13 mouse cellular contexts compared by ENCODE assay signal in genomic region chr9:70475777-70476270, GRCm38 (mm10).
"Had no signal": no experiment of that assay in that cellular context is flagged by ENCODE, and none has a peak within 500 bp of the region (broad histone marks: within the 10 kb centered on the region; RNA-seq: fewer than 3 reads in every experiment).

No protein-coding gene starts in this region.

- H3K27ac ChIP-seq: kidney, embryonic 15.5 days; left cerebral cortex, adult 2 months; limb, embryonic 10.5 days; liver, embryonic 15.5 days; neural tube, embryonic 12.5 days had no signal

- H3K9ac ChIP-seq: kidney, embryonic 15.5 days; liver, embryonic 15.5 days; neural tube, embryonic 12.5 days had no signal

- DNase-seq: kidney, postnatal 25 days; lung, adult 2 months; lung, postnatal 36 days; midbrain, embryonic 14.5 days; right cerebral cortex, adult 18-20 months; right cerebral cortex, postnatal 25 days; thymus, postnatal 36 days had no signal

- H3K4me3 ChIP-seq: kidney, embryonic 15.5 days; left cerebral cortex, adult 2 months; limb, embryonic 10.5 days; liver, embryonic 15.5 days; neural tube, embryonic 12.5 days had no signal

- H3K4me1 ChIP-seq: kidney, embryonic 15.5 days; limb, embryonic 10.5 days; liver, embryonic 15.5 days; neural tube, embryonic 12.5 days had no signal

- H3K27me3 ChIP-seq: kidney, embryonic 15.5 days; liver, embryonic 15.5 days; neural tube, embryonic 12.5 days had no signal

- H3K9me3 ChIP-seq: kidney, embryonic 15.5 days; limb, embryonic 10.5 days; liver, embryonic 15.5 days; neural tube, embryonic 12.5 days had no signal

- ATAC-seq: lung, postnatal 0 days had no signal
